Mouse (Mus musculus) ES-E14 (cell line): ENCODE measurements around the gene Tns1.

ENCODE experiments used
- ZC3H11A ChIP-seq: IDR thresholded peaks from 2 replicates; pipeline ENCODE4 v1.6.1; 2012; ENCODE audit warnings: low read depth, mild to moderate bottlenecking, inconsistent platforms, low read length, borderline replicate concordance
- ZNF384 ChIP-seq: IDR thresholded peaks from 2 replicates; pipeline ENCODE4 v1.6.1; 2012; ENCODE audit warnings: low read depth, low read length, inconsistent platforms

DNA sequence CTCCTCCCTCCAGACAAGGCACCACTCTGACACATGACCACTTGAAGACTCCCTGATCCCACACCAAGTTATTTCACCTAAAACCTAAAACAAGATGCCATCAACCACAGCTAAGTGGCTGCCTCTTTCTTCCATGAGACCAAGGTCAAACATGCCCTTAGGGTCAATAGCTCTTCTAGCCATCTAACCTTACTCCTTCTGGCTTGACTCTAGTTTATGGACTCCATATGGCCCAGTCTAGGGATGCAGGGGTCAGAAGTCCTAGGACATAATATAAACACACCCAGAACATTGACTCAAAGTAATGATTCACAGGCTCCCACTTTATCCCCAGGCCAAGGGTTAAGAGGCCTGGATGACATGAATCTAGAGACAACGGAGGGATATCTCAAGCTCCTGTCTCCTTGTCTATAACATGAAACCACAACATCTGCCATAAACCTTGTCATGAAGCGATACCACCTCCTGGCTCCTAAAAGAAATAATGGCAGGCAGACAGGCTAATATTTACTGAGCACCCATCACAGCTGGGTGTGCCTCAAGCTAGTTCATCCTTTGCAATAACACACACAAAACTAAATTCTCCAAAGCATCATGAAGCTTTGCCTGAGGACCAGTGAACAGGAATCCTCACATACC lies 123.3 kb downstream of the Tns1 start:
- no peak for TF ChIP-seq ZNF384
- no peak for TF ChIP-seq ZC3H11A
